Mouse (Mus musculus): Measurements from ENCODE around the gene Timp2. TPM values are rescaled to one million over a fixed set of nuclear protein-coding genes. Genes with fewer than 3 reads are reported as not detected.
"Not testable (repeated sequence)": the region's sequence is repeated elsewhere in the genome, so short reads cannot be mapped to it uniquely, and the experiment has no call there.

Gene Timp2
- polyA plus RNA-seq, 1 experiment from 2014 or later, result 38.9 TPM

DNA sequence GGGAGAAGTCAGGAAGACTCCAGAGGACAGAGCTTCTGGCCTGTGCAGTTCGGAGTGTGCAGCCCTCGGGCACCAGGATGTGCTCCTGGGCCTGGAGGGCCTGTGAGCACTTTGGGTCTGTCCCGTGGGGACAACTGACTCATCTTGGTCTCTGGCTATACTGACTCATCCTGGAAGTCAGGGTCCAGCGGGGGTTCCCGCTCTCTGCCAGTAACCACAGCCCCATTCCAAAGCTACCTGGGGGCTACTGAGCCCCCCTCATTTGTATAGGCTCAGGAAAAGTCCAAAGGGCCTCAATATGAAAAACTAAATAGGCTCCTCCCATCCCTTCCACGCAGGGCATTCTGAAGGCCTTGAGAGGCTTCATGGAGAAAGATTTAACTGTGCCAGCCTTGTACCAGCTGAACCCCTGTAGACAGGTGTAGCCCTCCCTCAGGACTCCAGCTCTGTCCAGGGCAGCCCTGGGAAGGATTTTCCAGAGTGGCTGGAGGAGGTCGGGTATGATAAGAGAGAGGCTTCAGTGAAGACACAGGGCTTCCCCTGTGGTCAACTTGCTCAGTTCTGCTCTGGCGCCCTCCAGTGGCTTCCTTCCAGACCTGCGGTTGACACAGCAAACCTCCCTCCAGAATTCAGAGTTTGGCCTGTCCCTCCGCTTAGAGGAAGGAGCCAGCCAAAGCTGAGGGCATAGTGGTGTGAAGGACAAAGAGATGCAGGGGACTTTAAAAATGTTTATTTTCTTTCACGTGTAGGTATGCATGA, 23.9 kb upstream of the Timp2 start:
- Histone ChIP-seq H3K27ac (ENCODE audit: low read depth, low read length) (no peak overlapping the region), H3K4me2 (replicated peaks; ENCODE audit: low read depth) (no peak overlapping the region), H3K4me3 (ENCODE audit: low read depth, low read length) (no peak overlapping the region), H3K27me3 (replicated peaks; ENCODE audit: control insufficient read depth, insufficient read depth, low read length) (no peaks in the 10 kb centered on the region), H3K9me3 (ENCODE audit: control insufficient read depth) (no peaks in the 10 kb centered on the region), H3K4me1 (replicated peaks; ENCODE audit: control insufficient read depth, insufficient read depth, low read length) (no peaks in the 10 kb centered on the region), H3K9ac (ENCODE audit: low read depth, low read length) (no peak overlapping the region), H3K36me3 (ENCODE audit: control insufficient read depth, insufficient read depth) (no peaks in the 10 kb centered on the region)
- 0 out of 2 replicates have a peak, but pooled peaks have one; percentile 13 for ATAC-seq
- peak; percentile 91 for TF ChIP-seq CTCF (IDR thresholded peaks at IDR 0.05; ENCODE audit: low read depth)
- 37% methylated on average over 11 of the region's 11 CpGs for WGBS

DNA sequence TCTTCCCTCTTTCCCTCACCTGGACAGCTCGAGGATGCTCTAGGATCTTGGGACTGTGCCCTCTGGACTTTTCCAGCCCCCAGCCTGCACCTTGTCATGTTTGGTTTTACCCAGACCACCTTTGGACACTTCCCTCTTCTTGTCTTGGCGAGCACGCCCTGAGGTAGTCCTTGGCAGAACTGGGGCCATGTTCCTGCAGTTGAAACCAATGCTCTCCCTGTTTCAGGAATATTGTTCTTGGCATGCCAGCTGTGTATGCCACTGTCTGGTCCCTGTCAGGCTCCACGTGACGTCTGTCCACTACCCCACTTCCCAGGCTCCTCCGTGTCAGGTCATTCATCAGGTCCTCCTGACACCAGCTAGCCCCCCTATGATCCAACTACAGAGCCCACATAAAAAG, 23.1 kb upstream of the Timp2 start:
- Histone ChIP-seq H3K27me3 (replicated peaks; ENCODE audit: control insufficient read depth, insufficient read depth, low read length) (no peaks in the 10 kb centered on the region), H3K4me1 (replicated peaks; ENCODE audit: control insufficient read depth, insufficient read depth, low read length) (no peaks in the 10 kb centered on the region), H3K9me3 (ENCODE audit: control insufficient read depth) (no peaks in the 10 kb centered on the region), H3K4me2 (replicated peaks; ENCODE audit: low read depth) (no peak overlapping the region), H3K4me3 (ENCODE audit: low read depth, low read length) (no peak overlapping the region), H3K27ac (ENCODE audit: low read depth, low read length) (no peak overlapping the region), H3K36me3 (ENCODE audit: control insufficient read depth, insufficient read depth) (no peaks in the 10 kb centered on the region), H3K9ac (ENCODE audit: low read depth, low read length) (no peak overlapping the region)
- no peak for TF ChIP-seq CTCF (IDR thresholded peaks at IDR 0.05; ENCODE audit: low read depth)
- 88% methylated on average over 6 of the region's 6 CpGs for WGBS
- no peak for ATAC-seq

DNA sequence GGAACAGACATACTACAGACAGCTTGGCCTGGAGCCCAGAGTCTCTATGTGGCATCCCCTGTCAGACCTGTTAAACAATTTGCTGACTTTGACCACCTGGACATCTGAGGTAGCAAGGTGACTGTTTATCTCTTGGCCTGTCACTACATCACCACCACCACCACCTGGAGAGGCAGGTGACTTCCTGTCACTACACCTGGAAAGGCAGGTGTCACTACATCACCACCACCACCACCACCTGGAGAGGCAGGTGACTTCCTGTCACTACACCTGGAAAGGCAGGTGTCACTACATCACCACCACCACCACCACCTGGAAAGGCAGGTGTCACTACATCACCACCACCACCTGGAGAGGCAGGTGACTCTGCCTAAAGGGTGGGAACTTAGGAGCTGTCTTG, 20.8 kb upstream of the Timp2 start:
- not testable (repeated sequence) for H3K27ac ChIP-seq (ENCODE audit: low read depth, low read length); H3K4me1 ChIP-seq (replicated peaks; ENCODE audit: control insufficient read depth, insufficient read depth, low read length); H3K9me3 ChIP-seq (ENCODE audit: control insufficient read depth); H3K4me3 ChIP-seq (ENCODE audit: low read depth, low read length); ATAC-seq; H3K4me2 ChIP-seq (replicated peaks; ENCODE audit: low read depth); H3K36me3 ChIP-seq (ENCODE audit: control insufficient read depth, insufficient read depth); H3K9ac ChIP-seq (ENCODE audit: low read depth, low read length); H3K27me3 ChIP-seq (replicated peaks; ENCODE audit: control insufficient read depth, insufficient read depth, low read length)

DNA sequence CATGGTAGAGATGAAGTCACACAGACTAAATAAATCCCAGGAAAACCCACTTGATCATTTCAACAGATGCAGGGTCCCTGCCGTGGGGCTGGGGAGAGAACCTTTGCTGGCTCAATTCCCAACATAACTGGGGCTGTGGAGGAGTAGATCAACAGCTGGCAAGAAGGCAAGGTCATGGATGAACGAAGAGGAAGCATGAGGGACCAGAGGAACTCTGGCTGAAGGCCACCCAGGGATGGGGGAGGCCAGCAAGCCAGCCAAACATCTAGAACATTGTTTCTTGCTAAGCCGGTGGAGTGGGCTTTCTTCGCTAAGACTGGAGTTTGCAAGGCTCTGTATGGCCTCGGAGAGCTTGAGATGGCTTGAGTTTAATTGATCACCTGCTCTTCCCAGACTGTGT, 20.3 kb upstream of the Timp2 start:
- H3K4me1 ChIP-seq (replicated peaks; ENCODE audit: control insufficient read depth, insufficient read depth, low read length), result no peaks in the 10 kb centered on the region
- ATAC-seq, result no peak
- H3K9me3 ChIP-seq (ENCODE audit: control insufficient read depth), result no peaks in the 10 kb centered on the region
- H3K4me2 ChIP-seq (replicated peaks; ENCODE audit: low read depth), result no peak overlapping the region
- H3K9ac ChIP-seq (ENCODE audit: low read depth, low read length), result no peak overlapping the region
- H3K36me3 ChIP-seq (ENCODE audit: control insufficient read depth, insufficient read depth), result no peaks in the 10 kb centered on the region
- no peaks in the 10 kb centered on the region for H3K27me3 ChIP-seq (replicated peaks; ENCODE audit: control insufficient read depth, insufficient read depth, low read length)
- TF ChIP-seq CTCF (IDR thresholded peaks at IDR 0.05; ENCODE audit: low read depth), result no peak
- no peak overlapping the region for H3K4me3 ChIP-seq (ENCODE audit: low read depth, low read length)
- no peak overlapping the region for H3K27ac ChIP-seq (ENCODE audit: low read depth, low read length)
- 67% methylated on average over 5 of the region's 5 CpGs for WGBS

DNA sequence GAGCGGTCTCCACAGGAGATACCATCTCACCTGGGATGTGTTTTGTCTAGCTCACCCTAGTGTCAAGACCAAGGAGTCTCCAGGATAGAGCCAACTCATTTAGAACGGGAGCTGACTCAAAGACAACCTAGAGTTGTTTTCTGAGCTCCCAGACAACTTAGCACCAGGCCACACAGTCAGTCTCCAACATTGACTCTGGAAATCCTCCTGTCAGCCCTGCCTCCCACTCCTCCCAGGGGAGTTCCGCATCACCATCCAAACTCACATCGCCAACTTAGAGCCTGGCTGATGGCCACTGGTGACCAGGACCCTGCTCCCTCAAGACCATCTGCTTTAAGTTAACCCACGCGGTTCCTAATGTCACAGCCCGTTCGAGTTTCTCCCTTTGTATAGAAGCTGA, 19.9 kb upstream of the Timp2 start:
- 86% methylated on average over 8 of the region's 8 CpGs for WGBS
- ATAC-seq, result no peak

DNA sequence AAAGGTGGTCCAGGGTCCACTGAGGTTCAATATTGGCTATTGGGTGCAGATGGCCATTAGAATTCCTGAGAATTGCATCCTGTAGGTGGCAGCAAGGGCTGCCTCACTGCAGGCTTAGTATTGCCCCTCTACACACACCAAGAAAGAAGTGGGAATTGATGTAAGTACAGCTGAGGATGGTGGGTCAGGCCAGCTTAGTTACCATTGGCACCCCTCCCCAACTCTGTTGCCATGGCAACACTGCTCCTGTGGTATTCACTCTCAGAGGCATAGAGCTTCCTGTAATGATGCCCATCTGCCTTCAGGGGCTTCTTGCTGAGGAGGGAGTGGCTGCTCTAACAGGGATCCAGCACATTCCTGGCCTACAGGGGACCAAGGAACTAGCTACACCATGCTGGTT, 19.5 kb upstream of the Timp2 start:
- no peak overlapping the region for H3K4me3 ChIP-seq (ENCODE audit: low read depth, low read length)
- H3K9ac ChIP-seq (ENCODE audit: low read depth, low read length), result no peak overlapping the region
- H3K27me3 ChIP-seq (replicated peaks; ENCODE audit: control insufficient read depth, insufficient read depth, low read length), result no peaks in the 10 kb centered on the region
- no peaks in the 10 kb centered on the region for H3K4me1 ChIP-seq (replicated peaks; ENCODE audit: control insufficient read depth, insufficient read depth, low read length)
- H3K4me2 ChIP-seq (replicated peaks; ENCODE audit: low read depth), result no peak overlapping the region
- no peaks in the 10 kb centered on the region for H3K36me3 ChIP-seq (ENCODE audit: control insufficient read depth, insufficient read depth)
- no peak overlapping the region for H3K27ac ChIP-seq (ENCODE audit: low read depth, low read length)
- TF ChIP-seq CTCF (IDR thresholded peaks at IDR 0.05; ENCODE audit: low read depth), result peak; percentile 45
- ATAC-seq, result no peak
- no peaks in the 10 kb centered on the region for H3K9me3 ChIP-seq (ENCODE audit: control insufficient read depth)

More for the DNA sequence above, 19.9 kb upstream of the Timp2 start:
- Histone ChIP-seq H3K36me3 (ENCODE audit: control insufficient read depth, insufficient read depth) (no peaks in the 10 kb centered on the region), H3K4me2 (replicated peaks; ENCODE audit: low read depth) (no peak overlapping the region), H3K27me3 (replicated peaks; ENCODE audit: control insufficient read depth, insufficient read depth, low read length) (no peaks in the 10 kb centered on the region), H3K9me3 (ENCODE audit: control insufficient read depth) (no peaks in the 10 kb centered on the region), H3K4me1 (replicated peaks; ENCODE audit: control insufficient read depth, insufficient read depth, low read length) (no peaks in the 10 kb centered on the region), H3K4me3 (ENCODE audit: low read depth, low read length) (no peak overlapping the region), H3K27ac (ENCODE audit: low read depth, low read length) (no peak overlapping the region), H3K9ac (ENCODE audit: low read depth, low read length) (no peak overlapping the region)
- TF ChIP-seq CTCF (IDR thresholded peaks at IDR 0.05; ENCODE audit: low read depth), result no peak

DNA sequence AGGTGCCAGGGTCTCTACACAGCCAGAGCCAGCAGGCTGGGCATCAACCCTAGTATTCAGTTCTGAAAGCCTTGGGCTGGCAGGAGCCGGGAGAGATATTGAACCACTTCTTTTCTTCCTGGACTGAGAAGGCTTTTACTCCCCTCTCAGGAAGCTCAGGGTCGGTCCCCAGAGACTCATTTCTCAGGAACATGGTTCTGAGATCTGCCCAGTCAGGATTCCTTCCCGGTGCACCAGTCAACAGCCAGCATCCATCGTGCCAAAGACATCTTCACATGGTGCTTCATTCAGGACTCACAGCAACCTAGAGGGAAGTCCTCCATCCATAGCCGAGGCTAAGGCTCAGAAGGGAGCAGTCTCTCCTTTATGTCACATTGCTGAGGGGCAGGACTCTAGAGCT, 19.0 kb upstream of the Timp2 start:
- no peaks in the 10 kb centered on the region for H3K4me1 ChIP-seq (replicated peaks; ENCODE audit: control insufficient read depth, insufficient read depth, low read length)
- WGBS, result 68% methylated on average over 5 of the region's 5 CpGs
- H3K4me2 ChIP-seq (replicated peaks; ENCODE audit: low read depth), result no peak overlapping the region
- no peak overlapping the region for H3K9ac ChIP-seq (ENCODE audit: low read depth, low read length)
- no peak overlapping the region for H3K27ac ChIP-seq (ENCODE audit: low read depth, low read length)
- TF ChIP-seq CTCF (IDR thresholded peaks at IDR 0.05; ENCODE audit: low read depth), result no peak
- H3K4me3 ChIP-seq (ENCODE audit: low read depth, low read length), result no peak overlapping the region
- H3K27me3 ChIP-seq (replicated peaks; ENCODE audit: control insufficient read depth, insufficient read depth, low read length), result no peaks in the 10 kb centered on the region
- no peak for ATAC-seq
- H3K36me3 ChIP-seq (ENCODE audit: control insufficient read depth, insufficient read depth), result no peaks in the 10 kb centered on the region
- no peaks in the 10 kb centered on the region for H3K9me3 ChIP-seq (ENCODE audit: control insufficient read depth)

All from intestine, postnatal 0 days (tissue).